Mouse (Mus musculus): Measurements from ENCODE around the gene Tmem200c.

The Tmem200c gene

DNA sequence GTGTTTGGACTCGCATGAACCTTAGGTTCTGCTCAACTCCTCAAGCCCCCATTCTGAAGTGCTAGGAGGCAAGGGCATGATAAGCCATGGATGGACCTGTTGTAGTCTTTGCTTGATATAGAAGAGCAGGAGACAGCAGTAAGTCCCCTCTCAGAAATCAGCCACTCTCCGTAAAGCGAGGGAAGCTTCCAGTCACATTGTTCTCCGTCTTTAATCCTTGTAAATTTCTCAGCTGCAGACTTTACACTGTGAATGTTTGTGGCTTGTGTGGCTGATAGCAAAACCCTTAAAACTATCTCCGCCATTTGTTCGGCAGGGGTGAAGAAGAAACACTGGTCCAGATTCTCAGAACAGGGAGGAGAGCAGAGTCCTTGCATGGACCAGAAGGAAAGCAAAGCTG lies at the start of gene Tmem200c:
Tmem200c (plus strand) TSS at position 301 of the 400 bp plus-strand sequence.
- no peak for DNase-seq (ENCODE audit: low spot score in 2 of 2)

DNA sequence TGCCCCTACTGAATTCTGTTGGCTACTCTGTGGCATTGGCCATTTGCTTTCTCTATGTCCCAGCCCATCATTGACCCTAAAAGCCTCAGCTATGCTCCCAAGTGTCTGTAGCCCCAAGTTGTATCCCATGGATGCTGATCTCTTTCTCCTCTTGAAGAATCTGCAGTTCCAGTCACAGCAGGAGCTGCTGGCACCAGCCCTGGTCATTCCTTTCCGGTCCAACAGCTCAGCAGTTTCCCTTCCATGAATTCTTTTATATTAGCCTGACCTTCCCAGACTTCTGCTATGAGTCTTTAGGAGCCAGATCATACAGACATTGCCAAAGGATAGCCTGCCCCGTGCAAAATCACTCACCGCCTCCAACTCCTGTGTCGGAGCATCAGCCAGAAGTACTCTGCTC lies 32.7 kb upstream of the Tmem200c start:
- no peak for DNase-seq (ENCODE audit: low spot score in 2 of 2)

DNA sequence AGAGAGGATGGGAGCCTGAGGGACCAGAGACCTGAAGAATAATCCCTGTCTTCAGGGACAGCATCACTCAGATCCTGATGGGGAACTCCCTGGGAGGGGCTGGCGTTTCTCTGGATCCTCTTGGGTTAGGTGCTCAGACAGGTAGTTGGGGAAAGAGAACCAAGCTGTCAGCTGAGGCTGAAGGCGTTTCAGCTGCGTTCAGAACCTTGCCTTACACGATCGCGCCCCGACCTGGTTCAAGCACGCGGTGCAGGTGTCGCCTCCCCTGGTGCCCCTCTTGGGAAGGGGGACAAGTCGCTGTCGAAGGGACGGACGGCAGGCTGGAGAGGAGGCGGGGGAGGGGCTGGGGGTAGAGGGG lies 10.2 kb downstream of the Tmem200c start:
- DNase-seq (ENCODE audit: low spot score in 2 of 2): no peak

DNA sequence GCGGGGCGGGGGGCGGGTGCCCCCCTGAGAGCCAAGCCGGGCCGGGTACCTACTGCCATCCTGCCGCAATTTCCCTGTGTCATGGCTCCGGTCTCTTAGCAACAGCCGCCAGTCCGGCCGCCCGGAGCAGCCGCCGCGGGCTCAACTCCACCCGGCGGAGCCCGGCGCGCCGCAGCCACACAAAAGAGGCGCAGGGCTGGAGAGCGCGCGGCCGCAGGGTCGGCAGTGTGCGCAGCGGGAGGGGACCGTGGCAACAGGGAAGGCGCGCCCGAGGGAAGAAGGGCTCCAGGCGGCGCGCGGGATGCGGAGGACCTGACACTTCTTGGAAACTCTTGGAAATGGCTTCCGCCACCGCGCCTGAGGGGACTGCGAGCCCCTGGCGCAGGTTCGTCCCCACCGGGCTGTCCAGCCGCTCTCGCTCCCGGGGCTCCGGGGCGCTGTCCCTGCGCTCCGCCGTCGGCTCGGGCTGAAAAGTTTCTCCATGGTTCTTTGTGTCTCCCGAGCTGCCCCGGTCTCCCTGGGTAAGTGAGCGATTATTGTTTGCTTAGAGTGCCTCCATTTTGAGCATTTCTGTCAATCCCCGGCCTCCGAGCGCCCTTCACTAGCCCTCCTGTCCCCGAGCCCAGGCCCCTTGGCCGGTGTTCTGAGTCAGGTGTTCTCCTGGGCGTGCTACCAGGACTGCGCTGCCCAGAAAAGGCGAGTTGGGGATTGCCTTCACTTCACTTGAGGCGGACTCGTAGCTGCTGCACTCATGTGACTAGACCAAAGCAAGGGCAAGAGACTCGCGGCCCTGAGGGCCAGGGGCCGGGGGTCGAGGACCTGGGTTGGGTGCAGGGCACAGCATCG lies 10.8 kb downstream of the Tmem200c start:
- peak in 1 of 2 experiments; percentile 16 for DNase-seq (ENCODE audit: low spot score in 2 of 2)

DNA sequence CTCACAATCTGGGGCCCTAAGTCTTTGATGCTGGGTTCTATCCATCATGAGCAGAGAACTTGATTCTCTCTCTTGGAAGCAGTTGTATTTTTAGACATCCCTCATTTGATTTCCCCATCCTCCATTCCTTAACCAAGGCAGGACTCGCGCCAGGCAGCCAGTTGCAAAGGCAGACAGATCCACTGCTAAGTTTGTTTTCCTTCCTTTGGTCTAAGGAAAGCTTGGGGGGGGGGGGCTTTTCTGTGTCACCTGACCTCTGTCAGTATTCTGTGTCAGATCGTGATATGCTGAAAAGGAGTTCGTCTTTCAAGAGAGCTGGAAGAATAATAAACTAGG lies 11.4 kb downstream of the Tmem200c start:
- DNase-seq (ENCODE audit: low spot score in 2 of 2): no peak

DNA sequence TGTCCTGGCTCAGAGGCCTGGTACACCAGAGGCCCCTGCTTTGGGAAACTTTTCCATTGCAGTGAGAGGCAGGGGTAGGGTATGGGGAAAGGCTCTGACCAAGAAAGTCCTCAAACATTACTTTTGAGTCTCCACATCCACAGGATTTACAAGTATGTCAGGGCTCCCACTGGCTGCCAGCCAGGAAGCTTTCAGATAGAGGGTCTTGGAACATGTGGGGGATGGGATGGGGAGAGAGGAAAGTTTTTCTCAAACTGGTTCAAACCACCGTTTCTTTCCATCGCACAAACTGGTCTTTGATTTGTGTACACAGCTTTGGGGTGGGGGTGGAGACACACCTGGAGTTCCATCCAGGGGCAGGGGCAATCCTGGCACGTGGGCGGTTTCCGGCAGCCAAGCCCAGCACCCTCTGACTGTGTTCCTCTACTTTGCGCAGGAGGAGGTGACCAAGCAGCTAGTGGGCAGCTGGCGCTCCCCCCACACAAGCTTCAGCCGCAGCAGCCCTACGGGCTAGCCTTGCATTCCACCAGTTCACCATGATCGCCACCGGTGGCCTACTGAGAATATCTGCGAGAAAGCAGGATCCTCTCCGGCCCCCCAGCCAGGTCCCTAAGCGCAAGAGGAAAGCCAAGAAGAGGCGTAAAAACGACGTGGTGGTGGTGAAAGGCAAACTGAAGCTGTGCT lies 13.6 kb downstream of the Tmem200c start:
- no peak for DNase-seq (ENCODE audit: low spot score in 2 of 2)

DNA sequence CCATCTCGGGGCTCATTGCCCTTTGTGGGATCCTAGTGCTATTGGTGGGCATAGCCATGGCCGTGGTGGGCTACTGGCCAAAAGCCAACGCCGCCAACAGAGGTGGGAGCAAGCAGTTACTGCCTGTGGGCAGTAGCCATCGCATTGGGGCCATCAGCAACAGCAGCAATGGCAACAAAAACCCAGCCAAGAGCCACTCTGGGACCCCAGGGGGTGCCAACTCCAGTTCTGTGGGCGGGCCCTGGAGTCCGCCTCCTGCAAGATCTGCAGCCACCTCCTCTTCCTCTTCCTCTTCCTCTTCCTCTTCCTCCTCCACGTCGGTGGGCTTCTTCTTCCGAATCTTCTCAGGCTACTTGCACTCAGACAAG lies 14.1 kb downstream of the Tmem200c start:
- no peak for DNase-seq (ENCODE audit: low spot score in 2 of 2)

DNA sequence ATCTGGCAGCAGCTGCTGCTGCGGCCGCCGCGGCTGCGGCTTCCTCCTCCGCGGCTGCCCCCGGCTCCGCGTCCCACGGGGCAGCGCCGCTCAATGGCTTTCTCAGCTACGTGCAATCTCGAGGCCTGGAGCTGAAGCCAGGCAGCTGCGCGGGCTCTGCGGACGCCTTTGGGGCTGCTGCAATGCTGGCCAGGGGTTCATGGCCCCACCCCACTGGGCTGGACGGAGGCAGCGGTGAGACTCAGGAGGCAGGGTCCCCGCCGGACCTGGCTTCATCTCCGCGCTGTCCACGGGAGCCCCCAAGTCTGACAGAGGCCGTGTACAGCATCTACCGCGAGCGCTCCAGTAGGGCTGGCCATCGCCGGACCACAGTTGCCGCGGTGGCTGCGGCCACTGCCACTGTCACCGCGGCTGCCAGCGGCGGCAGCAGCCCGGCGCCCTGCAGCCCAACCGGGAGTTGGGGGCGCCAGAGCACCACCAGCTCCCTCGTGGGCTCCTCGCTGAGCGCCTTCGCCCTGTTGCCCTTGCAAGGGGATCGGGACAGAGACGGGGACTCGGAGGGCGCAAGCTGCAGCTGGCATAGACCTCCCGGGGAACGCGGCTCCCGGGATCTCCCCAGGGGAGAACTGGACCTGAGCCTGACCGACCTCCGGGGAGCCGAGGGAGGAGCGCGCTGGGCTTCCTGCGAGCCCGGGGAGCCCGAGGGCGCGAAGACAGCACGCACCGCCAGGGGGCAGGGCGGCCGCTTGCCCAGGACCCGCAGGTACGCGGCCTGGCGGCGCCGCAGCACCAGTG lies 14.9 kb downstream of the Tmem200c start:
- peak; percentile 32 to 54 for DNase-seq (ENCODE audit: low spot score in 2 of 2)

DNA sequence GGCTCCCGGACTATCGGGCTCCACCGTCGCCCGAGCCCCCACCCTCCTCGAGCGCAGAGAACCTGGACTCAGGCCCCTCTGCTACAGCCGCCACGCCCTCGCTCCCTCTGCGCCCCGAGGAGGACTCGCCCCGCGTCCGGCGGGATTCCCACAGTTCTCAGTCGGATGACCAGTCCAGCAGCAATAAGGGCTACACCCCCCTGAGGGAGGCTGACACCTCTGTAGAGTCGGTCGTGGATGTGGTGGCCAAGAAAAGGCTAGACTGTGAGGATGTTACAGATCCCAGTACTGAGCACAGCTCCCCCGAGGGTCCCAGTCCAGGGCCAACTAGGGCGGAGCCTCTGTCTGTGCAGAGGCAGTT lies 15.4 kb downstream of the Tmem200c start:
- no peak for DNase-seq (ENCODE audit: low spot score in 2 of 2)

DNA sequence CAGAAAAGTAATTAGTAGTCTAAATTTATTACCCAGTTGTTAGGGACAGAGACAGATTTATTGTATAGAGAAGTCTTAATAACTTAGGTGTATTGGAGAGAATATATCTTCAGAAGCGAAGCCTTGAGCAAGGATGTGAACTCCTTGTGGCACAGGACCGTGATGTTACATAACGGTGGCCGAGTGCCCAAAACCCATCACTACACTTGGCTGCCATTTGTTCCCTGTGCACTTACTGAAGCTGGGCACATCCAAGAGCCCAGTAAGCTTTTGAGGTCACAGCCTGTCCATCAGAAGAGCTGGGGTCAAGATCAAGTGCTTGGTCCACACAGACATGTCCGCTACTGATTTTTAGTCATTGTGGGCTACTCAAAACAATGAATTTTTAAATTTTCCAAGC lies 19.5 kb downstream of the Tmem200c start:
- peak in 1 of 2 experiments; percentile 55 for DNase-seq (ENCODE audit: low spot score in 2 of 2)

DNA sequence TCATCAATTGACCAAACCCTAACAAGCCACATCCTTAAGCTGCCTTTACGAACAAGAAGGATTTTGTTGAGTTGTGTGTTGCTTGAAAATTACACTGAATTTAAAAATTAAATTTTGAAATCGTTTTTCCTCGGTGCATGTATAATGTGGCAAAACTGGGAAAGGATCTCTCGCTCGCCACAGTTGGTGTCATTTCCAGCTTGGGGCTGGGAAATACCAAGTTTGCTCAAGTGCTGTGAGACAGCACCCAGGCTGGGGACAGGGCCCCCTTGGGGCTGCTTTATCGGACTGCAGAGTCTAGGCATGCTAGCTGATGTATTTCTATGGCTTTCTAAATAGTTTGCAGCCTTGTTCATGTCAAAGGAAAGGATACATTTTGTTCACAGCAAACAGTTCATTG lies 22.3 kb downstream of the Tmem200c start:
- no peak for DNase-seq (ENCODE audit: low spot score in 2 of 2)

DNA sequence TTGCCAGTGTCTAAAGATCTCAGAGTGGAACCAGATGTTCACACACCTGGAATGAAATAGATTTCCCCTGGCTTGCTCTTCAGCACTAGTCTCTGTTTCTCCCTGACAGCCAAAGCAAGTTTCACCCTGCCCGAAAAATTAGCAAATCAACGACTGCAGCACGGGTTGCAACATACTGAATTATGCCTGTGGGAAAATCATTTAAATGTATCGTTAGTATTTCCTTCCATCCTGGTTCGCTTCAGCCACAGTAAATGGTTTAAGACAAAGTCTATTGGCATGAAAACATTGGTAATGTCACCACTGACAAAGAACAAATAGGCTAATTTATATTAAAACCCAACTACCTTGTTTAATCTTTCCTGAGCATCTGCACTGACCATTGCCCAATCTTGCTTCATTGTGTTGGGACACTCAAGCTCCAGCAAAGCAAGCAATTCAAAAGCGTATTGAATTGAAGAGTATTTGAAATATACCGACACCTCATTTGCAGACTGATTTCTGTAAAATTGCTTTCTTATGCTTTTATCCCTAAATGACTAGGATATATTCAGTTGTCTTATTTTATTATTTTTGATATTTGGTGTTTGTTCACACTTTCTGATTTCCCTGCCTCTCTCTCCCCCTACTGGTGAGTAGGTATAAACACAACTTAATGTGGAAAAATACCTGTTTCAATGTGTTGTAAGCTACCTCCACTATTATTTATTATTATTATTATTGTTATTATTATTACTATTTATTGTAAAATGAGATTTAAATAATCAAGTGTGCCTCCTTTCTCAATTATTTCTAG lies 25.9 kb downstream of the Tmem200c start:
- no peak for DNase-seq (ENCODE audit: low spot score in 2 of 2)

DNA sequence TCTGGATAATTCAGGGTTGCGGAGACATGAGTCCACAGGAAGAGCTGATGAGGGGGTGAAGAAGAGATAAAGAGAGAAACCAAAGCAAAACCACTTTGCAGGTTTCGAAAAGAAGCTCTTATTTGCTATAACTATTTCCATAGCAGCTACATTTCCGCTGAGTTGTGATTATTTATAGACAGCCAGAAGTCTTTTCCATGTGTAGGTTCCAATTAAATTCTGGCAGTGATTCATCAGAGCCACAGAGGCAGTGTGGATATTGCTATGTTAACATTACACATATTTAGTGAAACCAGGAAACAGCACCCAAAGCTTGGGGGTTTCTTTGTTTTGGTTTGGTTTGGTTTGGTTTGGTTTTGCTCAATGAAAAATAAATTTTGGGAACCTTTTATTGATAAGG lies 37.8 kb downstream of the Tmem200c start:
- no peak for DNase-seq (ENCODE audit: low spot score in 2 of 2)

DNA sequence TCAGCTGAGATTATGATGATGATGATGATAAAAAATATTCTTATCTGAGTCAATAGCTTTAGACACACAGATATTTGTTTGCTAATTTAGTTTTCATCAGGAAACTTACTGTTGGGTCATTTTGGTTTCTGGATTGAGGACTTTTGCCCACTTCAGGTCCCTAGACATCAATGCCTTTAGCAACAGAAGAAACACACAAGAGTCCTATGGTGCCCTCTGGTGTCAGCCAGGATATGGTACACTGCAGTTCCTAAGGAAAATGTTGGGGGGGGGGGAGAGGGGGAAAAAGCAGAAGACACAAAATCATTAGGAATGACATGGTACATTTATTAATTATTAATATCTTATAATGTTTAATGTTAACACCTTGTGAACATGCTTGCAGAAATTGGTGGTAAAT lies 42.0 kb downstream of the Tmem200c start:
- no peak for DNase-seq (ENCODE audit: low spot score in 2 of 2)

DNA sequence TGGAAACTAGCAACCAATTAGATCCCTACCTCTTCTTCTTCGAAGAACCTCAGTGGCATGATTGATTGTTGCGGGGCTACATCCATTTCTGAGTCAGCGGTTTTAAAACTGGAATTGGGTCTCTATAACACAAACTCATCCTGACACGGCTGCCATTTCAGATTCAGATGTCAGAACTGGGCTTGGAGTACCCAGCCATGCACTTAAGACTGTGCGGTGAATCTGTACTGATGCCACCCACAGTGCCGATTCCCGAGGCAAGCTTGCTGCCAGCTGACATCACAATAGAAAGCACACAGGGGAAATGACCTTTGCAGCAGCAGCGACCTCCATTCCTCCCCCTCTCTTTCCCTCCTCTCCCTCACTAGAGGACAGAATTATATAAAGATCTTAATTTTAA lies 47.6 kb downstream of the Tmem200c start:
- DNase-seq (ENCODE audit: low spot score in 2 of 2): no peak

DNA sequence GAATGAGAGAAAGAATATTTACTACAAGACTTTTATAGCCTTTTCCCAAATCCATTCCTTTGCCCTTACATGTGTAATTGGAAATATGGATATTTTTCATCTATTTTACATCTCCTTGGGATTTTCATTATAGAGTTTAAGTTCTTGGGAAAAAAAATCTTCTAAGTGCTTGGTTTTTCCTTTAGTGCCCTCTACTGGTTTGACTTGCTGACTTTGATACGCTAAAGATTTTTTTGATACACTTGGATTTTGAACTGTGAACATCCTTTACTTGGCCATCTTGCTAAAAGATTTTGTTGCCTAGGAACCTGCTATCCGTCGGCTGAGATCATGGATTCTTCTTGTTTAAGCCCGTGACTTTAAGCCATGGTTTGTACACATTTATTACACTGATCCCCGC lies 48.8 kb downstream of the Tmem200c start:
- no peak for DNase-seq (ENCODE audit: low spot score in 2 of 2)

DNA sequence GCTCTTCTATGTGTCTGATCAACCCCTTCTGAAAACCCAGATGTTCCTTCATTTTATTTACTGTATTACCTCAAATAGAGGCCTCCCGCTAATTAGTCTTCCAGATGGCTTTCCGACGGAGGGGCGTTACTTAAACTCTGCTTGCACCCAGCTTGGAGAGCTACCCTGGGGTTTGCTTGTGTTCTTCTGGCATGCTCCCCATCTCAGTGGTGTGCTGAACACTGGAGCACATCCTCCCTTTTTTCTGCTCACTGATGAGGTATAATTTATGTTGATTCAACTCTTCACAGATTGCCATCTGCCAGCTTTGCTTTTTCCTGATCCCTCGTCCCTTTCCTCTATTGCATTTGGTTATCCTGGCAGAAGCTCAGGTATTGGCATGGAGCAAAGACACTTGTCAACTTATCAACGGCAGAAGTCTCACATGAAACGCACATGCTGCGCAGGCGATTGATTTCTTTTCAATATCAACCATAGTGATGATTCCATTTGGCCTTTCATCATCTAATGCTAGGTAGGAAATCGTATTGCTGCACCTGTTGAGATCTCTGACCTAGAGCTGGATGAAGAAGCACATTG lies 49.6 kb downstream of the Tmem200c start:
- no peak for DNase-seq (ENCODE audit: low spot score in 2 of 2)

DNA sequence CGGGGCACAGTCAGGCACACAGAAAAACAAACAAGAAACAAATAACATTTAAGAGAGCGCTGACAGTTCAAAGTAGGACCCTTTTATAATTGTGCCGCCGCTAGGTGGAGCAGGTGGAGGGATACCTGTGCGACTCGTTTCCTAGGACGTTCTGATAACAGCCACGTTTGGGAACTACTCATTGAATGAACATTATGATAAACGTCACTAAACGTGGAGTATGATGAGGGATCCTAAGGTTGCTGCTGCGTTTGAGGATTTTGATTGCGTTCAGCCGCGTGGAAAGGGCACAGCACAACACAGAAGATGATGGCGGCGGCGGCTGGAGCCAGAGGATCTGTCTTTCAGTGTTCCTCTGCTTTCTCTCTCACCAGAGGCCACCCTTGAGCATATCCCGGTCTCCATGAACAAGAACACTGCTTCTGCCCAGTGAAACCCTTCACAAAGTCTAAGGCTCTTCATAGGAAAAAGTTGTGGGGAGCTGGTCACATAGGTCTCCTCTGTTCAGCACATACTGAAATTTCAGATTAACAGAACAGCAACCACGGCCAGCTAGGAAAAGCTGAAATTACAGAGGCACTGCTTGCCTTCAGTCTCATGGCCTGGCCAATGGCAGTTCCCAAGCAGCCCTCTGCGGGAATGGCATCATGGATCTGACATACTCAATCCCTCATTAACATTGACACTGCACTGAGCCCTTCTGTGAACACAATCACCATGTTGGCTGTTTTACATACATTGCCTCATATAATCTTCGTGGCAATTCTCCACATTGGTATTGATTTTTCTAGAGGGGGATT lies 55.5 kb downstream of the Tmem200c start:
- DNase-seq (ENCODE audit: low spot score in 2 of 2): peak; percentile 10 to 14

DNA sequence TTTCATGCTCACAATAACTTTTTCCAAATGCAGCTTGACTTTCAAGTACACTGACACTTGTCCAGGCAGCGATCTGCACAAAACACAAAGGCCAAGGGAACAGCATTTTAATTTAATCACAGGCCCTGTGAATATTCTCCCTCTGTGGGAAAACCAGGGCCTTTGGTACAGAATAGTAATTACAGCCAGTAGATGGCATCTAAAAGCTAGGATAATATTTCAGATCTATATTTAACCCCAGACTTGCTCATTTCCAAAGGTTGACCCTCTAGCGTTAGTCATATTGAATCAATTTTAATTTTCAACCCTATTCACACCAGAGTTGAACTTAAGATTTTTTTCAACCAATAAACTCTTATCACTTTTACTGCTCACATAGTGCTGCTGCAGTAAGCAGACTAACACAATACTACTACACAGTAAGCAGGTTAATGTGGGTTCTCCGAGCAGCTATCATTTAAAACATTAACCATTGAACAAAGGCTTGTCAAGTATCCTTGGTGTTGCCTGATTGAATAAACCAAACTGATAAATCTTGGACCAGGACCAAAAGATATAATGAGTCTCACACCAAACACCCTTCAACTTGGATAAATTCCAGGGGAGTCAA lies 57.2 kb downstream of the Tmem200c start:
- no peak for DNase-seq (ENCODE audit: low spot score in 2 of 2)

DNA sequence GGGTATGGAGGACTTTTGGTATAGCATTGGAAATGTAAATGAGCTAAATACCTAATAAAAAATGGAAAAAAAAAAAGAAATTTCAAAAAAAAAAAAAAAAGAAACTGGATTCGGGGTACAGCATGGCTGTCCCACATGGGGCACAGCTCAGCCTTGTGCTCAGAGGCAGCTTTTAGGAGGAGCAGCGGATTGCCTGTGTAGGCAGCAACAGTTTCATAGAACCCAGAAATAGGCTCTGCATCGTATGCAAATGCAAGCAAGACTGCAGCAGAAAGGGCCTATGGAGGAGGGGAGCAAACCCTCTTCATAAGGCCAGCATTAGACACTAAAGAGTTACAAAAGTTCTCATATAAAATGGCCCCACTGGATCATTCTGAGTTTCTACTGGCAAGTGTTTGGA lies 64.2 kb downstream of the Tmem200c start:
- DNase-seq (ENCODE audit: low spot score in 2 of 2): no peak
